Mouse (Mus musculus): ENCODE measurements around the gene Clec4g. TPM values are rescaled to one million over a fixed set of nuclear protein-coding genes. Genes with fewer than 3 reads are reported as not detected.
"Not testable (repeated sequence)": the region's sequence is repeated elsewhere in the genome, so short reads cannot be mapped to it uniquely, and the experiment has no call there.

The Clec4g gene
- not detected in 2 replicates for polyA plus RNA-seq (2012; rRNA removed)

- no peak for TF ChIP-seq POLR2A (IDR thresholded peaks at IDR 0.05; ENCODE audit: borderline replicate concordance, extremely low read depth, insufficient read depth, insufficient read length, poor library complexity, severe bottlenecking)
- TF ChIP-seq CTCF (IDR thresholded peaks at IDR 0.05; ENCODE audit: borderline replicate concordance, extremely low read depth, insufficient read depth, insufficient read length), result no peak
Observed at GRCm38 (mm10) chr8:3720551-3720950, at the start of gene Clec4g. Gene Clec4g (minus strand): TSS chr8:3720651.

GRCm38 (mm10) chr8:3768641-3769040, 48.2 kb upstream of the Clec4g start:
- DNase-seq (ENCODE audit: low read depth), result not testable (repeated sequence)

More at GRCm38 (mm10) chr8:3720551-3720950, at the start of gene Clec4g:
- no peak for DNase-seq (ENCODE audit: low read depth)

GRCm38 (mm10) chr8:3754261-3754850, 33.9 kb upstream of the Clec4g start:
- TF ChIP-seq POLR2A (IDR thresholded peaks at IDR 0.05; ENCODE audit: borderline replicate concordance, extremely low read depth, insufficient read depth, insufficient read length, poor library complexity, severe bottlenecking) (no peak), CTCF (IDR thresholded peaks at IDR 0.05; ENCODE audit: borderline replicate concordance, extremely low read depth, insufficient read depth, insufficient read length) (no peak)

GRCm38 (mm10) chr8:3748761-3749160, 28.3 kb upstream of the Clec4g start, which contains the start of gene Cd209a:
Gene Cd209a (minus strand): TSS chr8:3748984.
- DNase-seq (ENCODE audit: low read depth), result no peak
- TF ChIP-seq POLR2A (IDR thresholded peaks at IDR 0.05; ENCODE audit: borderline replicate concordance, extremely low read depth, insufficient read depth, insufficient read length, poor library complexity, severe bottlenecking) (no peak), CTCF (IDR thresholded peaks at IDR 0.05; ENCODE audit: borderline replicate concordance, extremely low read depth, insufficient read depth, insufficient read length) (no peak)

More at GRCm38 (mm10) chr8:3754261-3754850, 33.9 kb upstream of the Clec4g start:
- peak; percentile 93 for DNase-seq (ENCODE audit: low read depth)

- TF ChIP-seq CTCF (IDR thresholded peaks at IDR 0.05; ENCODE audit: borderline replicate concordance, extremely low read depth, insufficient read depth, insufficient read length), result no peak
- no peak for DNase-seq (ENCODE audit: low read depth)
Observed at GRCm38 (mm10) chr8:3736947-3737346, 16.5 kb upstream of the Clec4g start.

- no peak for TF ChIP-seq CTCF (IDR thresholded peaks at IDR 0.05; ENCODE audit: borderline replicate concordance, extremely low read depth, insufficient read depth, insufficient read length)
- no peak for TF ChIP-seq POLR2A (IDR thresholded peaks at IDR 0.05; ENCODE audit: borderline replicate concordance, extremely low read depth, insufficient read depth, insufficient read length, poor library complexity, severe bottlenecking)
- no peak for DNase-seq (ENCODE audit: low read depth)
Observed at GRCm38 (mm10) chr8:3735599-3735998, 15.1 kb upstream of the Clec4g start.

GRCm38 (mm10) chr8:3734084-3734483, 13.6 kb upstream of the Clec4g start:
- no peak for DNase-seq (ENCODE audit: low read depth)
- TF ChIP-seq POLR2A (IDR thresholded peaks at IDR 0.05; ENCODE audit: borderline replicate concordance, extremely low read depth, insufficient read depth, insufficient read length, poor library complexity, severe bottlenecking), result no peak
- no peak for TF ChIP-seq CTCF (IDR thresholded peaks at IDR 0.05; ENCODE audit: borderline replicate concordance, extremely low read depth, insufficient read depth, insufficient read length)

GRCm38 (mm10) chr8:3721041-3721440, 590 bp upstream of the Clec4g start:
- no peak for TF ChIP-seq POLR2A (IDR thresholded peaks at IDR 0.05; ENCODE audit: borderline replicate concordance, extremely low read depth, insufficient read depth, insufficient read length, poor library complexity, severe bottlenecking)
- TF ChIP-seq CTCF (IDR thresholded peaks at IDR 0.05; ENCODE audit: borderline replicate concordance, extremely low read depth, insufficient read depth, insufficient read length), result no peak
- peak; percentile 64 for DNase-seq (ENCODE audit: low read depth)

- TF ChIP-seq POLR2A (IDR thresholded peaks at IDR 0.05; ENCODE audit: borderline replicate concordance, extremely low read depth, insufficient read depth, insufficient read length, poor library complexity, severe bottlenecking) (no peak), CTCF (IDR thresholded peaks at IDR 0.05; ENCODE audit: borderline replicate concordance, extremely low read depth, insufficient read depth, insufficient read length) (peak; percentile 84)
- peak; percentile 54 for DNase-seq (ENCODE audit: low read depth)
Observed at GRCm38 (mm10) chr8:3718559-3718958, 1.9 kb downstream of the Clec4g start.

GRCm38 (mm10) chr8:3717321-3717954, 3.0 kb downstream of the Clec4g start:
- TF ChIP-seq CTCF (IDR thresholded peaks at IDR 0.05; ENCODE audit: borderline replicate concordance, extremely low read depth, insufficient read depth, insufficient read length), result no peak
- TF ChIP-seq POLR2A (IDR thresholded peaks at IDR 0.05; ENCODE audit: borderline replicate concordance, extremely low read depth, insufficient read depth, insufficient read length, poor library complexity, severe bottlenecking), result no peak
- no peak for DNase-seq (ENCODE audit: low read depth)

- no peak for DNase-seq (ENCODE audit: low read depth)
- TF ChIP-seq POLR2A (IDR thresholded peaks at IDR 0.05; ENCODE audit: borderline replicate concordance, extremely low read depth, insufficient read depth, insufficient read length, poor library complexity, severe bottlenecking) (no peak), CTCF (IDR thresholded peaks at IDR 0.05; ENCODE audit: borderline replicate concordance, extremely low read depth, insufficient read depth, insufficient read length) (no peak)
Observed at GRCm38 (mm10) chr8:3711646-3712045, 8.8 kb downstream of the Clec4g start.

GRCm38 (mm10) chr8:3710312-3710711, 10.1 kb downstream of the Clec4g start:
- TF ChIP-seq POLR2A (IDR thresholded peaks at IDR 0.05; ENCODE audit: borderline replicate concordance, extremely low read depth, insufficient read depth, insufficient read length, poor library complexity, severe bottlenecking) (no peak), CTCF (IDR thresholded peaks at IDR 0.05; ENCODE audit: borderline replicate concordance, extremely low read depth, insufficient read depth, insufficient read length) (no peak)
- no peak for DNase-seq (ENCODE audit: low read depth)

Data from brain, embryonic 14.5 days (tissue).